In the genomic region with DNA sequence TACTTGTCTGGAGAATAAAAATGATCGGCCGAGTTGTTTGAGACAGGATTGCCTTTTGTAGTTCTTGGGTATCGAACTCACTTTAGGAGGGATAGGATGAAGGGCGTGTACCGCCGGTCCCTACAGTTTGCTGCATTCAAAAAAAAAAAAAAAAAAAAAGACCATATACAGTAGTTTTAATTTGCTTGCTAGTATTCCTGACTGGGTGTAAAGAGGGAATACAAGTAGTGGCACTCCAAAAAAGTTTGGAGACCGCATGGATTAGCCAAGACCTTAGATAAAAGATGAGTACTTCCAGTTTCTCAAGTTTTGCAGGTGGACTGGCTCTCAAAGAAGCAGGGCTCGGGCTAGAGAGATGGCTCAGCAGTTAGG, we compare ENCODE assay signal across 9 mouse cellular contexts. TPM values are rescaled to one million over a fixed set of nuclear protein-coding genes. Genes with fewer than 3 reads are reported as not detected.
DNase-seq lines count a peak whose midpoint lies in the region; ATAC-seq lines count a peak whose summit lies in the region.
"Had no signal": no experiment of that assay in that cellular context is flagged by ENCODE, and none has a peak within 500 bp of the region (broad histone marks: within the 10 kb centered on the region; RNA-seq: fewer than 3 reads in every experiment).

No protein-coding gene starts in this region.

- peak overlapping the region; percentile 99 for H3K4me3 ChIP-seq in kidney, embryonic 14.5 days (ENCODE audit: low read length)
- H3K4me3 ChIP-seq in brown adipose tissue, adult 24 weeks (ENCODE audit: insufficient read depth, low read depth, low read length), result peak overlapping the region; percentile 82
- H3K4me3 ChIP-seq in hindbrain, embryonic 14.5 days (replicated peaks; ENCODE audit: low read length), result peak overlapping the region; percentile 91
- peak overlapping the region; percentile 86 for H3K4me3 ChIP-seq in midbrain, embryonic 14.5 days (replicated peaks; ENCODE audit: low read depth, low read length)

- peak overlapping the region; percentile 94 for H3K9ac ChIP-seq in kidney, embryonic 14.5 days (ENCODE audit: low read depth, low read length)
- H3K9ac ChIP-seq in hindbrain, embryonic 14.5 days, result peak overlapping the region; percentile 77
- H3K9ac ChIP-seq in midbrain, embryonic 14.5 days (replicated peaks; ENCODE audit: low read length), result peak overlapping the region; percentile 76

- H3K4me2 ChIP-seq in kidney, embryonic 14.5 days (replicated peaks; ENCODE audit: low read depth, low read length), result peak overlapping the region; percentile 70
- H3K4me2 ChIP-seq in hindbrain, embryonic 14.5 days (replicated peaks), result peak overlapping the region; percentile 88
- peak overlapping the region; percentile 71 for H3K4me2 ChIP-seq in midbrain, embryonic 14.5 days (ENCODE audit: low read length)

- ATAC-seq in kidney, embryonic 14.5 days (ENCODE audit: low FRiP score, low TSS enrichment), result no peak
- no peak for ATAC-seq in hindbrain, embryonic 14.5 days (ENCODE audit: low FRiP score)
- no peak for ATAC-seq in midbrain, embryonic 14.5 days (ENCODE audit: low FRiP score, low TSS enrichment)

- H3K36me3 ChIP-seq in kidney, embryonic 14.5 days (ENCODE audit: control insufficient read depth, insufficient read depth, low read length), result peaks cover 34% of the 10 kb centered on the region
- peaks cover 39% of the 10 kb centered on the region for H3K36me3 ChIP-seq in hindbrain, embryonic 14.5 days (replicated peaks; ENCODE audit: control insufficient read depth, insufficient read depth)
- peaks cover 36% of the 10 kb centered on the region for H3K36me3 ChIP-seq in midbrain, embryonic 14.5 days (ENCODE audit: control insufficient read depth, insufficient read depth, low read length)

- peaks cover 14% of the 10 kb centered on the region for H3K4me1 ChIP-seq in kidney, embryonic 14.5 days (ENCODE audit: control insufficient read depth, insufficient read depth, low read length)
- H3K4me1 ChIP-seq in brown adipose tissue, adult 24 weeks (ENCODE audit: control insufficient read depth, insufficient read depth, insufficient read length, low read length), result peaks cover 5% of the 10 kb centered on the region; the same call in 1 of the 2 replicates
- peaks cover 14% of the 10 kb centered on the region for H3K4me1 ChIP-seq in hindbrain, embryonic 14.5 days (replicated peaks; ENCODE audit: control insufficient read depth, insufficient read depth, low read length)
- peaks cover 7% of the 10 kb centered on the region for H3K4me1 ChIP-seq in midbrain, embryonic 14.5 days (ENCODE audit: control insufficient read depth, insufficient read depth, low read length)

- H3K9me3 ChIP-seq in kidney, embryonic 14.5 days (ENCODE audit: control insufficient read depth, low read length), result no peaks in the 10 kb centered on the region
- no peaks in the 10 kb centered on the region for H3K9me3 ChIP-seq in hindbrain, embryonic 14.5 days (ENCODE audit: control insufficient read depth, low read length)
- no peaks in the 10 kb centered on the region for H3K9me3 ChIP-seq in midbrain, embryonic 14.5 days (ENCODE audit: control insufficient read depth, low read length)

- no peak for DNase-seq in kidney, postnatal 14 days
- DNase-seq in hindbrain, embryonic 14.5 days (ENCODE audit: low spot score), result no peak
- DNase-seq in midbrain, embryonic 14.5 days, result no peak
- DNase-seq in ovary, postnatal 14 days (ENCODE audit: low spot score), result no peak
- DNase-seq in adrenal gland, adult 8-10 months, result no peak
- no peak for DNase-seq in kidney, postnatal 36 days

- H3K27me3 ChIP-seq in kidney, embryonic 14.5 days (ENCODE audit: control insufficient read depth, insufficient read depth, low read length), result no peaks in the 10 kb centered on the region
- H3K27me3 ChIP-seq in hindbrain, embryonic 14.5 days (ENCODE audit: control insufficient read depth, insufficient read depth, low read length), result no peaks in the 10 kb centered on the region
- no peaks in the 10 kb centered on the region for H3K27me3 ChIP-seq in midbrain, embryonic 14.5 days (ENCODE audit: control insufficient read depth, insufficient read depth, low read length)
- H3K27me3 ChIP-seq: Patski had no signal

- WGBS in kidney, embryonic 14.5 days, result 8% methylated on average over 8 of the region's 8 CpGs
- 13% methylated on average over 8 of the region's 8 CpGs for WGBS in hindbrain, embryonic 14.5 days
- 16% methylated on average over 8 of the region's 8 CpGs for WGBS in midbrain, embryonic 14.5 days

- H3K27ac ChIP-seq in kidney, embryonic 14.5 days (ENCODE audit: low read depth, low read length), result peak overlapping the region; percentile 85
- peak overlapping the region; percentile 41; the same call in 1 of the 2 replicates for H3K27ac ChIP-seq in brown adipose tissue, adult 24 weeks (replicated peaks; ENCODE audit: low read depth, low read length)
- H3K27ac ChIP-seq in hindbrain, embryonic 14.5 days, result peak overlapping the region; percentile 77; the same call in 1 of the 2 replicates
- no peak overlapping the region for H3K27ac ChIP-seq in midbrain, embryonic 14.5 days (replicated peaks; ENCODE audit: low read depth, low read length)

RNA-seq across cellular contexts. Expression of a gene that starts 1.1 kb away (rescaled TPM):
- 457 and 564 TPM in 2 replicates for polyA plus RNA-seq in kidney, embryonic 14.5 days (2014; fragmentation: Nextera tagmentation; extraction: Ambion mirVana)
- polyA plus RNA-seq in brown adipose tissue, adult 24 weeks (2012; ENCODE audit: insufficient read depth, insufficient read length, missing spikeins), result 330 and 403 TPM in 2 replicates
- 354 and 374 TPM in 2 replicates for polyA plus RNA-seq in hindbrain, embryonic 14.5 days (2014; fragmentation: Nextera tagmentation; extraction: Ambion mirVana)
- polyA plus RNA-seq in midbrain, embryonic 14.5 days (2014; fragmentation: Nextera tagmentation; extraction: Ambion mirVana), result 327 and 369 TPM in 2 replicates
- 100 to 1,000 TPM; 179 to 244 (median 222) TPM for total RNA-seq in adrenal gland, adult 8-10 months (2022)

RNA-seq across cellular contexts. Expression of a gene that starts 10.4 kb away (rescaled TPM):
- polyA plus RNA-seq in kidney, embryonic 14.5 days (2014; fragmentation: Nextera tagmentation; extraction: Ambion mirVana), result 21.9 and 26.1 TPM in 2 replicates
- polyA plus RNA-seq in brown adipose tissue, adult 24 weeks (2012; ENCODE audit: insufficient read depth, insufficient read length, missing spikeins), result 4.9 and 8.7 TPM in 2 replicates
- 13.2 and 15.2 TPM in 2 replicates for polyA plus RNA-seq in hindbrain, embryonic 14.5 days (2014; fragmentation: Nextera tagmentation; extraction: Ambion mirVana)
- polyA plus RNA-seq in midbrain, embryonic 14.5 days (2014; fragmentation: Nextera tagmentation; extraction: Ambion mirVana), result 9.0 and 9.9 TPM in 2 replicates
- 10 to 100 TPM; 16.1 to 26.7 (median 21.0) TPM for total RNA-seq in adrenal gland, adult 8-10 months (2022)

RNA-seq across cellular contexts. Expression of a gene that starts 11.1 kb away (rescaled TPM):
- polyA plus RNA-seq in kidney, embryonic 14.5 days (2014; fragmentation: Nextera tagmentation; extraction: Ambion mirVana), result 14.0 and 17.3 TPM in 2 replicates
- polyA plus RNA-seq in brown adipose tissue, adult 24 weeks (2012; ENCODE audit: insufficient read depth, insufficient read length, missing spikeins), result 2.1 and 3.7 TPM in 2 replicates
- 18.8 and 22.7 TPM in 2 replicates for polyA plus RNA-seq in hindbrain, embryonic 14.5 days (2014; fragmentation: Nextera tagmentation; extraction: Ambion mirVana)
- polyA plus RNA-seq in midbrain, embryonic 14.5 days (2014; fragmentation: Nextera tagmentation; extraction: Ambion mirVana), result 21.9 and 22.1 TPM in 2 replicates
- 10 to 100 TPM; 13.4 to 28.4 (median 22.0) TPM for total RNA-seq in adrenal gland, adult 8-10 months (2022)

RNA-seq across cellular contexts. Expression of a gene that starts 37.3 kb away (rescaled TPM):
- polyA plus RNA-seq in kidney, embryonic 14.5 days (2014; fragmentation: Nextera tagmentation; extraction: Ambion mirVana), result 84.8 and 85.1 TPM in 2 replicates
- polyA plus RNA-seq in brown adipose tissue, adult 24 weeks (2012; ENCODE audit: insufficient read depth, insufficient read length, missing spikeins), result 28.3 and 32.1 TPM in 2 replicates
- polyA plus RNA-seq in hindbrain, embryonic 14.5 days (2014; fragmentation: Nextera tagmentation; extraction: Ambion mirVana), result 67.8 TPM in 2 replicates
- polyA plus RNA-seq in midbrain, embryonic 14.5 days (2014; fragmentation: Nextera tagmentation; extraction: Ambion mirVana), result 71.8 and 73.4 TPM in 2 replicates
- 10 to 100 TPM; 41.9 to 46.9 (median 45.6) TPM for total RNA-seq in adrenal gland, adult 8-10 months (2022)

RNA-seq across cellular contexts. Expression of a gene that starts 37.4 kb away (rescaled TPM):
- 73.7 and 79.8 TPM in 2 replicates for polyA plus RNA-seq in kidney, embryonic 14.5 days (2014; fragmentation: Nextera tagmentation; extraction: Ambion mirVana)
- polyA plus RNA-seq in brown adipose tissue, adult 24 weeks (2012; ENCODE audit: insufficient read depth, insufficient read length, missing spikeins), result 26.3 and 29.6 TPM in 2 replicates
- 40.7 and 48.0 TPM in 2 replicates for polyA plus RNA-seq in hindbrain, embryonic 14.5 days (2014; fragmentation: Nextera tagmentation; extraction: Ambion mirVana)
- polyA plus RNA-seq in midbrain, embryonic 14.5 days (2014; fragmentation: Nextera tagmentation; extraction: Ambion mirVana), result 51.1 and 59.7 TPM in 2 replicates
- total RNA-seq in adrenal gland, adult 8-10 months (2022), result 10 to 100 TPM; 30.5 to 50.1 (median 40.8) TPM
